Mouse (Mus musculus) neutrophil, adult 5-6 weeks (primary cell): ENCODE measurements around the gene Aamdc. TPM values are rescaled to one million over a fixed set of nuclear protein-coding genes. Genes with fewer than 3 reads are reported as not detected.

Experiments used
- ATAC-seq: fragments of 151-379, 151-347 bp; 2 replicates; pipeline ENCODE4 v1.8.0; 2017; ENCODE audit warnings: mild to moderate bottlenecking, moderate TSS enrichment; ENCODE audit not compliant: insufficient number of reproducible peaks, poor library complexity, low FRiP score, severe bottlenecking; ENCODE audit errors: extremely low read depth
- total RNA-seq: library from RNA; stranded (forward); fragments of 200-1000 nt; gene quantifications from 2 replicates; pipeline ENCODE4 v1.2.3, GENCODE M21; 2017

Gene Aamdc
- total RNA-seq, 1 experiment from 2014 or later = 19.6 TPM

DNA sequence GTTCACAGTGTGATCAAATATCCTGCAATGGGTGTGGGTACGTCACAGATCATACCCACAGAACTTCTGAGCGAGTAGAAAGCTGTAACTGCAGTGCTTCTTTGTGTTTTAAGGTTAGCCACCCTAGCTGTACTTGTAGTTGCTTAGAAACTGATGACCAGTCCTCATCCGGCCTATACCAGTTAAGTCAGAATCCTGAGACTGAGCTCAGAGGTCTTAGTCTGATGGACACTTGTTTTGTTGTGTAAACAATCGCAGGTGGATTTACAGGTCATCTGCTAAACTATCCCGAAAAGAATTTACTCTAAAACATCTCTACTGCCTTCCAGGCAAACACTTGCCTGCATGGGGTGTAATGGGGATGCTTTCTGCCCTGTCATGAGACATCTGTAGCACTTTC is 42.7 kb downstream of the Aamdc start:
- no peak for ATAC-seq

DNA sequence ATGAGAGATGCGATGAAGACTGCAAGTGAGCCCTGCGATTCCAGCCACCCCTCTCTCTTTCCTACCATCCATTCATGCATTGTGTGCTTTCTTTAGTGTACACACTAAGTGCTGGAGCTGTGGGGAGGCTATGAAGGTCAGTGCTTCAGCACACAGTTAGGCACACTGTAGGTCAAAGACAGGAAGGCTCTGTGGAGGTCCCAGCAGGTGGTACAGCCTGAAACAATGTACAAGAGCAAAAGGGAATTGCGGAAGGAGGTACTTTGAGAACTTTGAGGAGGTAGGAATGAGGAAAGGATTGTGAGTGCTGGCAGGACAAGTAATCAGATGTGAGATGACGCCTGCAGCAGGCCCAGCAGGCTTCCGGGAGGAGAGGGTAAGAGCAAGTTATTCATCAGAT is 43.8 kb downstream of the Aamdc start:
- ATAC-seq = no peak

DNA sequence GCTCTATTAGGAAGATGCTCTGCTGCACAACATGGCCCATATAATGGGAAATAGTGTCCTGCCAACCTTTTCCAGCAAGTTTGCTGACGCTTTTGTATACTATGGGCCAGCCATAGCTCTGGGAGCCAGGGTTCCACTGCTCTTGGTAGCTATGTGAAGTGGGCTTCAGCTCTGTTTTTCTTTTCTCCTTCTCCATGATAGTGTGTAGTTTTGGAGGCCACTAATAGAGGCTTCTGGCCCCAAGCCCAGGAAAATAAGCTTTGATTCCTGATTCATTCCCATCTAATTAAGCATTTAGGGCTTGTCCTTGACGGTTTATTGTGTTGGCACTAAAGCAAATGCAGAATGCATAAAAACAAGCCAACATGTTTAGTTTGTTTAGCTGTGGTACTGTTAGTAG is 59.4 kb downstream of the Aamdc start:
- no peak for ATAC-seq

DNA sequence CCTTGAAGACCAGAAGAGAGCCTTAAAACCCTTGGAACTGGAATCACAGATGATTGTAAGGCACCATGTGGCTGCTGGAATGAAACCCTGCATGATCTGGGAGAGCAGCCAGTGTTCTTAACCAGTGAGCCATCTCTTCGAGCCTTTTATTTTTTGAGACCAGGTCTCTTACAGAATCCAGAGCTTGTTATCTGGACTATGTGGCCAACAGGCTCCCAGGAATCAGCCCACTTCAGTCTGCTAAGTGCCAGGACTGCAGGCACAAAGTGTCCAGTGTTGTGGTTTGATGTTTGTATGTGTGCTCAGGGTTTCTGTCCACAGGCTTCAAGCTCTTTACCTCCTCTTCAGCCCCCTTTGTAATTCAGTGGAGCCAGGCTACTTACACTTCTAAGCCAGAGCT is 64.5 kb downstream of the Aamdc start:
- ATAC-seq = no peak

DNA sequence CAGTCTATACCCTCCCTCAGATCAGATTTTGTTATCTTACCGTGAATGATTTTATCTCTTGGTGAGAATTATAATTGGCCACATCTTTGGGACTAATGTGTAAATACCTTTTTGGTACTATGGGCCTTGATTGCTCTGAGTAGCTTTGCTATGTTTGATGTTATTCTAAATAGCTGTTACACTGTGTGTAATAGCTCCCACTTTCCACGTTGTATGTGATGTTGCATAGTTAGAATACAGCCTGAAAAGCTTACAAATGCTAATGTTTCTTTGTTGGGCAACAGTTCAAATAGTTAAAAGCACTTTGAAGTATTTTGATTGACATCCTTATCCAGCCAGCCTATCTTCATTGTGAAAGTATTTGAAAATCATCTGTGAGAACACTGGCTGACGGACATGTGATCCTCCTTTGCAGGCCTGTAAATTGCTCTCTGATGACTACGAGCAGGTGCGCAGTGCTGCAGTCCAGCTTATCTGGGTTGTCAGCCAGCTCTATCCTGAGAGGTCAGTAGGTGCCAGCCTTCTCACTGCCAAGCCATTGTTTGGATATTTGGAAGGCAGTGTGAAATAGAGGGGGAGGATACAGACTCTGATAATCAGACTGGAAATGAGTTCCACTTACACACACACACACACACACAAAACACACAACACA is 78.6 kb downstream of the Aamdc start:
- no peak for ATAC-seq

Other genes with a start within 250 kb of the Aamdc start
- 2.7 and 5.7 TPM in 2 replicates for gene Usp35, start 247.5 kb downstream of the Aamdc start, total RNA-seq
- 1.1 and 2.4 TPM in 2 replicates for gene Kctd21, start 247.2 kb downstream of the Aamdc start, total RNA-seq
- gene Alg8, start 207.9 kb downstream of the Aamdc start, total RNA-seq = 4.8 and 7.4 TPM in 2 replicates
- gene Ndufc2, start 179.5 kb downstream of the Aamdc start, total RNA-seq = 31.3 and 32.9 TPM in 2 replicates
- not detected in 2 replicates for gene Thrsp, start 161.8 kb downstream of the Aamdc start, total RNA-seq
- gene Kctd14, start 128.2 kb downstream of the Aamdc start, total RNA-seq = 7.1 and 9.7 TPM in 2 replicates
- 68.8 and 73.8 TPM in 2 replicates for gene Ints4, start 98.5 kb downstream of the Aamdc start, total RNA-seq
- gene Rsf1, start 392 bp upstream of the Aamdc start, total RNA-seq = 86.8 and 100 TPM in 2 replicates
- 42.5 and 54.9 TPM in 2 replicates for gene Clns1a, start 117.1 kb upstream of the Aamdc start, total RNA-seq
- 0.12 and 0.47 TPM in 2 replicates for gene Aqp11, start 158.8 kb upstream of the Aamdc start, total RNA-seq
- 14.2 and 15.8 TPM in 2 replicates for gene Pak1, start 209.0 kb upstream of the Aamdc start, total RNA-seq